Mouse (Mus musculus): Measurements from ENCODE around the gene Ikzf1. TPM values are rescaled to one million over a fixed set of nuclear protein-coding genes. Genes with fewer than 3 reads are reported as not detected.

The Ikzf1 gene
- polyA plus RNA-seq, 2 experiments from 2014 or later = 133 to 140 TPM

- peak; percentile 7 for ATAC-seq
These were observed 40.6 kb downstream of the Ikzf1 start for GRCm38 (mm10) chr11:11725252-11725875.

- peak; percentile 73 for ATAC-seq
These were observed 41.2 kb downstream of the Ikzf1 start for GRCm38 (mm10) chr11:11725876-11726525.

DNA sequence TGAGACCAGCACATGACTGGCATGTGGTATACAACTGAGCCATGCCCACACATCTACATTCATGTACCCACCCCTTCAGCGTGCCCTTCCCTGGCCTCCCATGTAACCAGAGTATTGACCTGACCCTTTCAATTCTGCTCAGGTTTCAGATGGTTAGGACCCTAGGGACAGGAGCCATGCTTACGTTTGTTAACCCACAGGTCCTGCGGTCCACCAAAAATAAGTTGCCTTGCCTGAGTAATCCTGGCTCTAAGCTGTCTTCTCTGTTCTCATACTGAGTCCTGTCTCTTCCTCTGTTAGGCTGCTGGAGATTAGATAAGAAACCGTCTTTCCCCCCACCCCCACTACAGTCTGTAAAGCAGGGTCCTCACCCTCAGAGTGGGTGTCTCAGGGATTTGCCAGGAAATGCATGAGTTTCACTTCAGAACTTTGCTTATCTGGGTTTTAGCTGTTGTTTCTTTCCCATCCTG, 42.0 kb downstream of the Ikzf1 start:
- ATAC-seq = no peak

GRCm38 (mm10) chr11:11727936-11728556, 43.2 kb downstream of the Ikzf1 start:
- ATAC-seq = no peak

- ATAC-seq = no peak
These were observed 44.4 kb downstream of the Ikzf1 start for GRCm38 (mm10) chr11:11729216-11729615.

DNA sequence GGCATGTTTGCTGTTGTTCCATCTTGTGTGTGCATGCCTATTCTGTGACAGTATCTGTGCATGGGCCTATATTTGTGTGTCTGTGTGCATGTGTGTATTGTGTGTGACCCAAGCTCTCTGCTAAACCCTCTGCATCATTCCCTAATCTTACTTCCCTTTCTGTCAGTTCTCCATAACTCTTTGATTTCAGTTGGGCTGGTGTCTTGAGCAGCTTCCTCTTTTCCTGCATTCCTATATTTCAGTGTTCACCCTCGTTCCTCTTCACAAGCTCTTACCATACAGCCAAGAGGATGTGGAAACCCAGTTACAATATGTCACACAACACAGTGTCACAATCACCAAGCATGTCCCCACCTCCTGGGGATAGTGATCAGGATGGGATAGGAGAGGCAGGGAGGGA, 45.3 kb downstream of the Ikzf1 start:
- ATAC-seq = no peak

- no peak for ATAC-seq
These were observed 46.9 kb downstream of the Ikzf1 start for GRCm38 (mm10) chr11:11731727-11732126.

GRCm38 (mm10) chr11:11732972-11733770, 48.4 kb downstream of the Ikzf1 start:
- ATAC-seq = no peak

- ATAC-seq = no peak
These were observed 50.4 kb downstream of the Ikzf1 start for GRCm38 (mm10) chr11:11735155-11735554.

DNA sequence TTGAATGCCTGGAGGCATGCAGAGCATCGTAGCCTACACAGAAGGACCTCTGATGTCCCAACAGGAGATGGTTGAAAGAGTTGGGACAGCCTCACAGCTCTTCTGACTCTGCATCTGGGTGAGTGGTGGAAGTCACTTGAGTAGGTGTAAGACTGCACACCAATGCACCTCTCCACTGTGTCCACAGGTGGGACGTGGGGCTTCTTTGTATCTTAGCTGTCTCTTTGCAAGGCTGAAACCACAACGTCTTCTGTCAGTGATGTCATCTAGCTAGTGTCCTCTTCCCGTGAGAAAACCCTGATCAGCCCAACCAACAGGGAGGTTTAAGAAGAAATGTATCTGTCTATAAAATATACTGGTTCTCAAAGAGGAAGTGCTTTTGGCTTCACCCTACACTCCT, 52.1 kb downstream of the Ikzf1 start:
- peak; percentile 60 for ATAC-seq

DNA sequence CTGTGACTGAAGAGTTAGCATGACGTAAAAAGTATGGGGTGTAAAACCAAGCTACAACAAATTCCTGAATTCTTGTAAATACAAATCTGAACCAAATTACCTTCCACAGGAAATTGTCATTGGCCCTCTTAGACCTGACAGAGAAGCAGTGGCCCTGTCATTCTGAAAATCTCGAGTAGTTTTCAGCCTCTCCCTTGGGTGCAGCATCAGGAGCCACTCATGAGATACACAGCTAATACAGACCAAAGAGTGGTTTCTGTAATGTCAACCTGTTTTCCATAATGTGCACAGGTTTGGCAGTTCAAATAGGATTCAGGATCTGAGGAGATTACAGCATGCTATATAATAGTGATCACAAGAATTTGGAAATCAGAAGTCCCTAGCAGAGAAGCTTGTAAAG, 52.8 kb downstream of the Ikzf1 start:
- ATAC-seq = no peak

DNA sequence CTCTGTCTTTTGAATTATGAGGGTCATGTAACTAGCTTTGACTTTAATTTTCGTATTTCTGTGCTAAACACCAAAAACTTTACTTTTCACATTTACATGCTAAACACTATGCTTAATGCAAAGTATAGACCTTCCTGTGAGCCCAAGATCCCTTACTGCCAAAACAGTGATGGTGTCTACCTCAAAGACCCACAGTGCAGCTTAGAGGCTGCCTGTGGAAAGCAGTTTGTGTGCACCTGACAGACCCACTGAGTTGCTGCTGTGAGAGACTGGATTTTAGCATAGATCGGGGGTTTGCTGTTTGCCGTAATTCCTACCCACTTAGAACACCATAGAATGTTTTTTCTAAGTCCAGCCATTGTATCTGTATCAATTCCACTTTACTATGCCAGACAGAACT, 54.3 kb downstream of the Ikzf1 start:
- ATAC-seq = no peak

DNA sequence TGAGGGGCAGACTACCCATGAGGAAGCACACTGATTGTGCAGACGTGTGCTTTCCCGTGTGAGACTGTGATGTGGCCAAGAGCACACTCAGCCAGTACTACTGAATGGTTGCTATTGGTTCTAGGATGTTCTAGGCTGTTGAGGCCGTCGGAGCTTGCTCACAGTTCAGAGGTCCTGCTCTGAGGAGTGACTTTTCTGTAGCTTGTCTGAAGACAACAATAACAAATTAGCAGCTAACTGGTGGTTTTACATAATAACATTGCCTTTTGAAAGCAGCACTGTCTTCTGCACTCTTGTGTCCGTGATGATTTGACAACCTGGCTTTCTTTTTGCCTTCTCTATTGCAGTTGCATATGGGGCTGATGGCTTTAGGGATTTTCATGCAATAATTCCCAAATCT, 55.8 kb downstream of the Ikzf1 start:
- no peak for ATAC-seq

DNA sequence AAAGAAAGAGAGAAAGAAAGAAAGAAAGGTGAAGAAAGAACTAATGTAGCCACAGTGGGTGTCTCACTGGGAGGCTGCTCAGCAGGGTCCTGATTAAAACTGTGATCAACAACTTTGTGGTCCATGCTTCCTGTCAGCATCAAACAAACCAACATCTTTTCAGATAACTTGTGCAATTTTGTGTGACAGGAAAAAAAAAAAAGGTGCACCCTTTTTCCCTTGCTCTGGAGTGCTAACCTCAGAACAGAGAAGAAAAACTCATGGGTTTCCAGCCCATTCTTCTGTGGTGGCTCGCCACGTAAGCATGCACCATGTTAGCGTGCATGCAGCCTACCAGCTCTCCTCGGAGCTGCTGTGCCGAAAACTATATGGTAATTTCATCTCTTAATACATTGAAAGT, 56.8 kb downstream of the Ikzf1 start:
- ATAC-seq = peak; percentile 48

- peak; percentile 50 for ATAC-seq
These were observed 57.8 kb downstream of the Ikzf1 start for GRCm38 (mm10) chr11:11742626-11743025.

GRCm38 (mm10) chr11:11744222-11744621, 59.4 kb downstream of the Ikzf1 start:
- ATAC-seq = no peak

GRCm38 (mm10) chr11:11751091-11751490, 66.3 kb downstream of the Ikzf1 start:
- peak; percentile 24 for ATAC-seq

- ATAC-seq = no peak
These were observed 68.1 kb downstream of the Ikzf1 start for GRCm38 (mm10) chr11:11752859-11753258.

DNA sequence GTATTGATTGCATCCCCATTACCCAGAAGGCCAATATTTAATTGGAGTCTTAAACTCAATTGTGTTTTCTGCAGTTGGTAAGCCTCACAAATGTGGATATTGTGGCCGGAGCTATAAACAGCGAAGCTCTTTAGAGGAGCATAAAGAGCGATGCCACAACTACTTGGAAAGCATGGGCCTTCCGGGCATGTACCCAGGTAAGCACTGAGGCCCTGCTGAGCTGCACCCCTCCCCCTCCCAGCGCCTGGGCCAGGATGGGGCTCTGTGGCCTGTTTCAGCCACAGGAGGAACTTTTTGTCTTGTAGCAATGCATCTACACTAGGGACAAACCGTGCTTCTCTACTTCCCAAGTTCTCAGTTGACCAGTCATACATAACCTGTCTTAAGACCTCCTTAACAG, 73.3 kb downstream of the Ikzf1 start:
- no peak for ATAC-seq

GRCm38 (mm10) chr11:11758883-11759282, 74.1 kb downstream of the Ikzf1 start:
- ATAC-seq = no peak

DNA sequence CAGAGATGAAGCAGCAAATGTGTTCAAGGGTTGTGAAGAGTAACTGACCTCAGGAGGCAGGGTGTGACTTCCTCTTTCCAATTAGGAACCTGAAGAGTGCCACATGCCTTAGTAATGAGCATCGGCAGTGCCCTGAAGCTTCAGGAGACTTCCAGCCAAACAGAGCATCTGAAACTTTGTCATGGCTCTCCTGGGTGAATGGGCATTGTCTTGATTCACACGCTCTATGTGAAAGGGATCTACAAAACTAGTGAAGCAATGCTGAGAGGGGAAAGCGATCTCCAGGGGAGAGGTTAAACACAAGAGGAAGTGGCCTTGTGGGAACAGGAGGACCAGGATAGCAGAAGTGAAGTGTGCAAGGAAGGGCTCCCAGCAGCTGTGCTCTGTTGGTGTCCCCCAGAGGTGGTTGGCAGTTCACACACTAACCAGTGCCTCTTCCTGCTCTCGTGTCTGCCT, 78.4 kb downstream of the Ikzf1 start:
- no peak for ATAC-seq

DNA sequence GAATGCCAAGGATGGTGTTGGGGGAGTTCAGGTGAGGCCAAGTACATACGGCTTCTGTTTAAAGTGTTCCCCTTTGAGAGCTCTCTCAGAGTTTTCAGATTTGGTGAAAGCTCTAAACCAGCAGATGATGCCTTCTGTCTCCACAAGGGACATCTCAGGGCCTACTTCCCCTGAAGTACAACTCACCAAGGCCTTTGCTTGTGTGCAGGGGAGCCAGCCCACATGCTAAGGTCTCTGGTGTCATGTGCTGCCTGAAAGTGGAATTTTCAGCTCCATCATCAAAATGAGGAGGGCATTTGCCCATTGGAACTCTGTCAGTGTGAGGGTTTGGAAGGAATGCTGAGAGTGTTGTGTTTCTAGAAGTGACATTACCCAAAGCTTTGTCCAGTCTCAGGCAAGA, 80.6 kb downstream of the Ikzf1 start:
- peak; percentile 11 for ATAC-seq

GRCm38 (mm10) chr11:11766105-11766504, 81.3 kb downstream of the Ikzf1 start:
- peak; percentile 93 for ATAC-seq

Data from activated CD4-positive, CD25-positive, alpha-beta regulatory T cell, adult 4 months (primary cell).